Mouse (Mus musculus): ENCODE results near the gene Tmem150a. TPM values are rescaled to one million over a fixed set of nuclear protein-coding genes. Genes with fewer than 3 reads are reported as not detected.
A peak's percentile ranks its signal among the peaks of the same experiment; 100 is the strongest.

Gene Tmem150a
- total RNA-seq, 2 experiments from 2014 or later: 7.4 TPM; not detected in 1

DNA sequence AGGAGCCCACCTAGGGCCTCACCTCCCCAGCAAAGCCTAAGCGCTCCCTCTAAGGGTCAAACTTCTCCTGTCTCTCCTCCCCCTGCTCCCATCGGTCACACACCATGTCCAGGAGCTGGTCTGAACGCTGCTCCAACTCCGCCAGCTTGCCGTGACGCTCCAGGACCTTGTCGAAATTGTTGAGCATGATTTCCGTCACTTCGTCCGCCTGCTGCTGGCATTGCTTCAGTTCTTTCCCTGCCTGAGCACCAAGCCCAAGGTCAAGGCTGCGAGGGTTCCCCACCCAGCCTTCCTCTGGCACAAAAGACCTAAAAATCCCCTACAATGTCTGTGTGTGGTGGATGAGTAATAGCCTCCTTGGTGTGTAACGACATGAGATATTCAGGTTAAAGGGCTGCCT is 14.8 kb downstream of the Tmem150a start:
- no peak for ATAC-seq (replicated peaks; ENCODE audit: poor library complexity, severe bottlenecking)

- no peak for ATAC-seq (replicated peaks; ENCODE audit: poor library complexity, severe bottlenecking)
Observed at GRCm38 (mm10) chr6:72371147-72371546, 15.9 kb downstream of the Tmem150a start.

DNA sequence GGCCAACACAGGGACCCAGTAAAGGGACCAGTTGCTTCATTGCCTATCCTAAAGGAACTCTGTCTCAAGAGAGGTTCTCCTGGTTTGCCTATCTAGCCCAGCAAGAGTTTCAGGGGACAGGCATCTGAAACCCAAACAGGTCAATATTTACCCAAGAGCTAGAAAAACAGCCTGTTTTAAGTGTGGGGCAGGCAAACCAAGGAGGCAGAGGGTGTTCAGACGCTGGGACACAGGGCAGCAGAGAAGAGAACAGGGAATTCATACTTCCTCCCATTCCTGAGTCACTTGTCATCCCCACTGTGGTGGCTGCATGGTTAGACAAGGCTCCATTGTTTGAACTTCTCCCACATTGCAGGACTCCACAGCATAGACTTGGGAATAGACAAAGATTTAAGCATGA is 16.3 kb downstream of the Tmem150a start:
- no peak for ATAC-seq (replicated peaks; ENCODE audit: poor library complexity, severe bottlenecking)

GRCm38 (mm10) chr6:72373184-72373583 is 17.9 kb downstream of the Tmem150a start:
- no peak for ATAC-seq (replicated peaks; ENCODE audit: poor library complexity, severe bottlenecking)

GRCm38 (mm10) chr6:72374206-72374605 is 19.0 kb downstream of the Tmem150a start:
- no peak for ATAC-seq (replicated peaks; ENCODE audit: poor library complexity, severe bottlenecking)

- ATAC-seq (replicated peaks; ENCODE audit: poor library complexity, severe bottlenecking): peak; percentile 70
Observed at GRCm38 (mm10) chr6:72374820-72375563, 19.7 kb downstream of the Tmem150a start.

DNA sequence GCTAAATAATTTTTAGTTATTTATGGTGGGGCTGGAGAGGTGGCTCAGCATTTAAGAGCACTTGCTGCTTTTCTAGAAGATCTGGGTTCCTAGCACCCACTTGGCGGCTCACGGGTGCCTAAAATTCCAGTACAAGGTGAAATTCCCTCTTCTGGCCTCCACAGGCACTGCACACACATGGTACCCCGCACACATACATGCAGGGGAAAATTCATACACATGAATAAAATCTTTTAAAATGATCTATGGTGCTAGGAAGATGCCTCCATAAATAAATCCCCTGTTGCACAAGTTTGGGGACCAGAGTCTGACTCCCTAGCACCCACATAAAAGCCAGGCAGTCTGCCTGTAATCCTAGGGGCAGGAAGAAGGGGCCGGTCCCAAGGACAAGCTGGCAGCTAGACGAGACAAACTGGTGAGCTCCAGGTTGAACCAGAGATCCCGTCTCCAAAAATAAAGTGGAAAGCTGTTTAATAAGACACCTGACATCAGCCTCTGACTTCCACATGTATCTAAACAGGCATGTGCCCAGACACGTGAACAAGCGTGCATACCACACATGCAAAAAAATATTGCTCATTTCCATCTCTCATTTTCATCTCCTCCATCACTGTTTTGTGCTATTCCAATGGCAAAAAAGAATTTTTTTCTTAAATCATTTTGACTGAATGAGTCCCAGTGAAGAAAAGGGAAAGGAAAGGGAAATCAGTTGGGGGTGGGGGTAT is 23.4 kb downstream of the Tmem150a start:
- ATAC-seq (replicated peaks; ENCODE audit: poor library complexity, severe bottlenecking): no peak

DNA sequence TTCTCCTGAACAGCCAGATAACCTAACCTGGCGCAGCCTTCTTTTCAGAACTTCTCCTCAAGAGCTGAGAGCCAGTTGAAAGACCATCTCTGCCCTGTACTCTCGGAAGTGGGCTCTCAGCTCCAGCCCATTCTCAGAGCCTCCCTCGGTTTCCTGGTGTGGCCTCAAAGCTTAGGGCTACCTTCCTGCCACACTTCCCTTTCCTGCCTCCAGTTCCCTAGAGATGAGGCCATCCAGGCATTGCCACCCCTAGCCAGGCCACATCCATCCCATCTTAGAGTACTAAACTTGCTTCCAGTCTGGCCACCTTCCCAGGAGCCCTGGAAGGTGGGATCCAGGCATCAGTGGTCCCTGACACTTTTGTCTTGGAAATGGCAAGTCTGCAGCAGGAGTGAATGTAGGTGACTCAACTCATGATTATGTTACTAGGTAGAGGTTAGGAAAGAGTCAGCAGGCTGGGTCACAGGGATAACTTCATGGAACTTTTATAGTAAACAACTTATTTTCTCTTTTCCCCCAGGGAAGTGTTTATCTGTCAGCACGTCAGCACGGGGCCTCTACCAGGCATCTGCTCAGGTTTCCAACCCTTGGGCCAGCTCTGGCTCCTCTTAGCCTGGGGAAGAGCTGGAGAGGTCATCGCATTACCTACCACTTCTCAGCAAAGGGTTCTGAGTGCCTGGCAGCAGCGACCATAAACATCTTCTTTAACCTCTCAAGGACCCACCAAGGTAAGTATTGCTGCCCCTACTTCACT is 24.3 kb downstream of the Tmem150a start:
- peak; percentile 60 for ATAC-seq (replicated peaks; ENCODE audit: poor library complexity, severe bottlenecking)

- ATAC-seq (replicated peaks; ENCODE audit: poor library complexity, severe bottlenecking): peak; percentile 84
Observed at GRCm38 (mm10) chr6:72380131-72380770, 25.0 kb downstream of the Tmem150a start, which contains the start of gene Vamp5. TSS of gene Vamp5 (minus strand) at chr6:72380468.

DNA sequence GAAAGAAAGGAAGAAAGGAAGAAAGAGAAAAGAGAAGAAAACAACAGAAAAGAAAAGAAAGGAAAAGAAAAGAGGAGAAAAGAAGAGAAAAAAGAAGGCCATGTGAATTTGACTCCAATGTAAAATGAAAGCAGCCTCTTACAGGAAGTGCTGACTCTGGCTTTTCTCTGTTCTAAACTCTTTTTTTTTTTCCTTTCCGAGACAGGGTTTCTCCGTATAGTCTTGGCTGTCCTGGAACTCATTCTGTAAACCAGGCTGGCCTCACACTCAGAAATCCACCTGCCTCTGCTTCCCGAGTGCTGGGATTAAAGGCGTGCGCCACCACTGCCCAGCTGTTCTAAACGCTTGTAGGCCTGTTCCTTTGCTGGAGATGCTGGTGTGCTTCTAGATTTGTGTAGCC is 27.2 kb downstream of the Tmem150a start:
- ATAC-seq (replicated peaks; ENCODE audit: poor library complexity, severe bottlenecking): no peak

DNA sequence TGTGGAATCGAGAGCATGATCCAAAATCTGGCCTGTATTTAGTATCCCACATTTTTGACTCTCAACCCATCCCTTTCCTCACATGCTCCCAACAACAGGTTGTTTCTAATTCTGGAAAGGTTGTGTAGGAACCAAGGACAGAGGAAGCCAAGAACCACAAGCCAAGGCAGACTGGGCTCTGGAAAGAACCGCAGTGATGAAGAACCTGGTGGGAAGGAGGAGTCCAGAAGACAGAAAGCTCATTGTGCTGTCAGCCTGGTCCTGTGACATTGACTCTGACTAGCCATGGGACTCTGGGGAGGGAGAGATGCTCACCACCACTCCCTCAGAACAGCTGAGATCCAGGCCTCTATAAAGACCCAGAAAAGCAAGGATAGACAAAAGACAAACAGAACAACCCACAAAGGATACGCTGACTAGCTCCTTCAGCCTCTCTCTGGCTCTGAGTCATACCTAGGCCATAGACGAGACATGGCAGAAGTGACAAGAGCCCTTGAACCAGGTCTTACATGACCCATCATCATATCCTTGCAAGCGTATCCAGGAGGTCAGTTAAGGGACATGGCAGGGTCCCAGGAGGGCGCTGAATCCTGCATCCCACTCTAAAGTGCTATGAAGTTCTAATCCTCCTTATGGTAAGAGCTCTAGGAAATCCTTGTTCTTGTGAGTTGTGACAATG is 28.0 kb downstream of the Tmem150a start:
- ATAC-seq (replicated peaks; ENCODE audit: poor library complexity, severe bottlenecking): no peak

- ATAC-seq (replicated peaks; ENCODE audit: poor library complexity, severe bottlenecking): no peak
Observed at GRCm38 (mm10) chr6:72383952-72384351, 28.7 kb downstream of the Tmem150a start.

DNA sequence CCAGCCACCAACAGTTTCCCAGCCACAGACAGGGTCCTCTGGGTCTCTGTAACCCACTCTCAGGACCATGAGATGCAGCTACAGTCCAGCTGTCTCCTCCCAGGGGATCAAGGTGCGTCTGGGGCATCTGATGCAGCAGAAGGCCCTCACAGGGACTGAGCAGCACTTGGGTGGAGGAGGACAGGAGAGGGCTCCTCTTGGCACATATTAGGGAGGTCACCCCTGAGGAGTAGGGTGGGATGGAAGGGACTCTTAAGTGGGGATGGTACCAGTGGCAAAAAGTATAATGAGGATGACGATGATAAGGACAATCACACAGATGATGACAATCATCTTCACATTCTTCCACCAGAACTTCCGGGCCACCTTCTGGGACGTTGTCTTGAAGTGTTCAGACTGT is 30.0 kb downstream of the Tmem150a start:
- no peak for ATAC-seq (replicated peaks; ENCODE audit: poor library complexity, severe bottlenecking)

- ATAC-seq (replicated peaks; ENCODE audit: poor library complexity, severe bottlenecking): no peak
Observed at GRCm38 (mm10) chr6:72386561-72386960, 31.3 kb downstream of the Tmem150a start.

DNA sequence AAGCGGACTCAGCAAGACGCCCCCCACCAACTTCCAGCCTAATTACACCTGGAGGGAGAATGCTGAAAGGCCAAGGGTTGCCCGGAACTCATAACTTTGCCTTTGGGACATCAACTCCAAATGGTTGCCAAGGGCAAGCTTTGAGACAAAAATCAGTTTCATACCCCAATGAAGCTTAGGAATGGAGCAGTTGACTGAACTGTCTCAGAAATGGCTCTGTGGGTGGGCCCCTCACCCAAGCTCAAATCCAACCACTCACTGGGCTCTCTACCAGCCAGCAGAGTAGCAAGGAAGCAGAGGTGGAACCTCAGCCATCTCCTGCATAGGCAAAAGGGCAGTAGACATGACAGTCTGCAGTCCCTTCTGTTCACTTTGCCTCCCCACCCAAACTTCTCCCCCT is 32.6 kb downstream of the Tmem150a start:
- ATAC-seq (replicated peaks; ENCODE audit: poor library complexity, severe bottlenecking): no peak

DNA sequence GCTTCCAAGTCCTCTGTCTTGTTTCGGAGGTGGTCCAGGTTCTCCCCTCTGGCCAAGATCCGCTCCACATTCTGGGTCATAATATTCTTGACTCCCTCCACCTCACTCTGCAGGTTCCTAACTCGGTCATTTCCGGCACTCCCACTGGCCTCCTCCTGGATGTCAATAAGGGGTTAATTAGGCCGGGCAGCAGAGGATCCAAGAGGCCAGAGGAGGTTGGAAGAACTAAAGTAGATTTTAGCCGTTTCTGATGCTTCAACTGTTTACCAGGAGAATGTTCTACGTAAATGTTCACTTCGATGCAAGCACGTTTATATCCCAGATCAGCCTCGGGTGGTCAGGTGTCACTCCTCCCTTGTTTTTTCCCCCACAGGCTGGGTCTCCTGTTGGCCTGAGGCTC is 33.0 kb downstream of the Tmem150a start:
- no peak for ATAC-seq (replicated peaks; ENCODE audit: poor library complexity, severe bottlenecking)

GRCm38 (mm10) chr6:72388791-72389329 is 33.6 kb downstream of the Tmem150a start:
- ATAC-seq (replicated peaks; ENCODE audit: poor library complexity, severe bottlenecking): no peak

GRCm38 (mm10) chr6:72389471-72389940 is 34.3 kb downstream of the Tmem150a start:
- ATAC-seq (replicated peaks; ENCODE audit: poor library complexity, severe bottlenecking): peak; percentile 75

DNA sequence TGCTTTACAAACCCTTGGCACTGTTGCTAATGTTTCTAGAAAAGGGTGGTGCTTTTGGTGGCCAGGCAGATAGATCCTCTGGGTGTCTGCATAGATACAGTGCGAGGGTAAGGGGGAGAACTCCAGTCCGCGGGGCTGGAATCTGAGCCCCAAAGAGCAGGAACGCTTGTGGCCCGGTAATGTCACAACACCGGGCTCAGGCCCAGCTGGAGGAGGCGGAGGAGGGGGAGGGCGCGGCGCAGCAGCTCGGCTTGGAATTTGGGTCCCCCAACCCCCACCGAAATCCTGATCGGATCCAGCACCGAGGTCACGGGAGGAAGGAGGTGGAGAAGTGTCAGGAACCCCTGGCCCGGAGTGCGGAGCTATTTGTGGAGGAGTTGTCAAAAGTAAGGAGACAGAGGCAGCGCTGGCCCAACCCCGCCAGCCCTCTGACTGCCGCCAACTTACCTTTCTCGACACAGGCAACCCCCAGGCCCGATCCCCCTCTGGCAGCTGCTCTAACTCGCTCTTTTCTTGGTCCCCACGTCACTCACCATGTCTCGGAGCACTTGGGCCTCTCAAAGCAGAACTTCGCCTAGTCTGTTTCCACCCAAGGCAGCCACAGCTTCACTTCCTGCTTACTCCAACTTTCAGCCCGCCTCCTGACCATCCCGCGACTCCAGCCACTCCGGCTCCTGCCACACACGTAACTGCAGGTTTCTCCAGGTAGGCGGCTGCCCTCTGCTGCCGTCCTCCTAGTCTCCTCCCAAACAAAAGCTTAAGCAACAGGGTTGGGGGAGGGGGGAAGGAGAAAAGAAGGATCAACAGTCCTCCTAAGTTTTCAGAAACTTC is 34.9 kb downstream of the Tmem150a start, which contains the start of gene Vamp8:
Gene Vamp8 (minus strand): TSS at position 763 of the 831 bp plus-strand sequence.
- ATAC-seq (replicated peaks; ENCODE audit: poor library complexity, severe bottlenecking): peak; percentile 79
